Mouse (Mus musculus): ENCODE measurements around the gene Endov. TPM values are rescaled to one million over a fixed set of nuclear protein-coding genes. Genes with fewer than 3 reads are reported as not detected.

The Endov gene
- total RNA-seq (2021), result 10 to 100 TPM; 32.2 to 35.1 TPM
- long read RNA-seq, experiment 1, full-length matches to known transcripts, result 4 of 19 reads
- long read RNA-seq, experiment 1, partial matches to known transcripts, result 1 of 19 reads
- long read RNA-seq, experiment 1, other reads (novel, unspliced or antisense), result 14 of 19 reads
- long read RNA-seq, experiment 2, full-length matches to known transcripts, result 2 of 12 reads
- long read RNA-seq, experiment 2, partial matches to known transcripts, result 0 of 12 reads
- long read RNA-seq, experiment 2, other reads (novel, unspliced or antisense), result 10 of 12 reads

DNA sequence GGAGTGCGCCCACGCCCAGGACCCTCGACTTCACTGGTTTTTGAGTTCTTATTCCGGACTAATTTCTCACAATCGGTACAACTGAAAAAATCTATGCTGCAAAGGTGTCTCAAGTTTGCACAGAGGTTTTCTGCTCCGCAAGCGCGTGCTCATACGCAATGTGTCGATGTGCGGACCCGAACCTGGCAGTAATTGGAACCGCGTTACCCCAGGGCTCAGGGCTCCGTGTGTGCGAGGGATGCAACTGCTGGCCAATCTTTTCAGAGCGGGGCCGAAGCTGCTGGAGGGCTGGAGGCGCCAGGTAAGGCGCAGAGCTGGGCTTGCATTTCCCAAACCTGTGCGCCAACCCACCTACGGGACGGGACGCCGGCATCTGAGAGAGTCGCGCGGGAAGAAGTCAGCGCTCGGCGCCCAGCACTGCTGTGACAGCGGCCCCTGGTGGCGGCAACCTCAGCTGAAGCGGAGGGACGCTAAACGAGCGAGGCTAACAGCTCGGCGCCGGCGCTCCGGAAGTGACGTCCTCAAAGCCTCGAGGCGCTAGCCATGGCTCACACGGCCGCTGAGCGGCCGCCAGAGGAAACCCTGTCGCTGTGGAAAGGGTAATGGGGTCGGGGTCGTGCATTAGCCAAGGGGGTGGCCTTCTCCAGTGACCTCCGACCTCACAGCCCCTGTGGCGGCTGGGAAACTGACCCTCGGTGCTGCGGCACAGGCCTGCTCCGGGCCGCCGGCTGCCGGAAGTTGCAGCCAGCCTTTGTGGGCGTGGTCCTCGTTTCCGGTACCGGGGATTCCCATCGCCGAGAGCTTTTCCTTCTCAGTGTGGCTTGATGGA lies at the start of gene Endov:
TSS of gene Endov (plus strand) at position 487 of the 829 bp plus-strand sequence.
- peak; percentile 99 to 100 for DNase-seq (ENCODE audit: low spot score in 2 of 2)

DNA sequence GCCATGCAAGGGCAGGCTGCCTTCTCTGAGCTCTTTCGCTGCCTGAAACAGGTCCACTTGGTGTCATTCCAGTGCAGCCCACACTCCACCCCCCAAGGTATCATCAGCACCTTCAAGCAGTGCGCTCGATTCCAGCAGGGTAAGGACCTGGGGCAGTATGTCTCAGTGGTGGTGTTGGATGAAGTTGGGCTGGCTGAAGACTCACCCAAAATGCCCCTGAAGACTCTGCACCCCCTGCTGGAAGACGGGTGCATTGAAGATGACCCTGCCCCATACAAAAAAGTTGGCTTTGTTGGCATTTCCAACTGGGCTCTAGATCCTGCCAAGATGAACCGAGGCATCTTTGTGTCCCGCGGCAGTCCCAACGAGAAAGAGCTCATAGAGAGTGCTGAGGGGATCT lies 48.9 kb upstream of the Endov start:
- no peak for DNase-seq (ENCODE audit: low spot score in 2 of 2)

DNA sequence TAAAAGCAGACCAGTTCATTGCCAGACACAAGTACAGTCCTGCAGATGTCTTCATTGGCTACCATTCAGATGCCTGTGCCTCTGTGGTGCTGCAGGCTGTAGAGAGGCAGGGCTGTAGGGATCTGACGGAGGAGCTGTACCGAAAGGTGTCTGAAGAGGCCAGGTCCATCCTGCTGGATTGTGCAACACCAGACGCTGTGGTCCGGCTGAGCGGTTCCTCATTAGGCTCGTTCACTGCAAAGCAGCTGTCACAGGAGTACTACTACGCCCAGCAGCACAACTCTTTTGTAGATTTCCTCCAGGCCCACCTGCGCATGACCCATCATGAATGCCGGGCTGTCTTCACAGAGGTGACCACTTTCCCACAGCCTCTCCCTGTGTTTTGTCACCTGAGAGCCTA lies 47.7 kb upstream of the Endov start:
- DNase-seq (ENCODE audit: low spot score in 2 of 2), result no peak

DNA sequence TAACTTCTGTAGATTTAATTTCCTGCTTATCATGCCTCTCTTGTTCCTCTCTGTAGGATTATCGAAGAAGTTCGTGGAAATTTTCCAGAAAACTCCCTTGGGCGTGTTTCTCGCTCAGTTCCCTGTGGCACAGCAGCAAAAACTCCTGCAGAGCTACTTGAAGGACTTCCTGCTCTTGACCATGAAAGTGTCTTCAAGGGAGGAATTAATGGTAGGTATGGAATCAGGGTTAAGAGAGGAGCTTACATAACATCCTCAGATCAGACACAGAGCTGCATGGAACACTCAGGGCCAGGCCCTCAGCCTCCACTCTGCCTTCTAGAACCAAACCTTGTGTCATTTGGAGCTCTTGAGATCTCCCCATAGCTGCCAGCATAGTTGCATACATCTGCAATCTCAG lies 35.0 kb upstream of the Endov start:
- DNase-seq (ENCODE audit: low spot score in 2 of 2), result no peak

DNA sequence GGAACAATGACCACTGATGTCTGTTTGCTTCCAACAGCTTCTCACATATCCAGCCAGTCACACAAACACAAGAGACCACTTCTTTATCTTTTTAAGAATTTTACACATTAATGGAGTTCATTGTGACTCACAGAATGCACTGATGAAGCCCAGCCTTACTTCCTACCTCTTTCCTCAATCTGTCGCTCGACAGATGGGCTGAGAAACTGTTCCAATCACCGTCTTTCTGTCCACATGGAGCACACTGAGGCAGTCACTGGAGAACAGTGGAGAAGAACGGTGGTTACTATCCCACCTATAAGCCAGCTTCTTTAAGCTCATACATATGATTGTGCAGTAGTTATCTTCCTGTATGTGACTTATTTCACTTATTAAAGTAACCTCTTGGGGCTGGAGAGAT lies 13.3 kb upstream of the Endov start:
- no peak for DNase-seq (ENCODE audit: low spot score in 2 of 2)

DNA sequence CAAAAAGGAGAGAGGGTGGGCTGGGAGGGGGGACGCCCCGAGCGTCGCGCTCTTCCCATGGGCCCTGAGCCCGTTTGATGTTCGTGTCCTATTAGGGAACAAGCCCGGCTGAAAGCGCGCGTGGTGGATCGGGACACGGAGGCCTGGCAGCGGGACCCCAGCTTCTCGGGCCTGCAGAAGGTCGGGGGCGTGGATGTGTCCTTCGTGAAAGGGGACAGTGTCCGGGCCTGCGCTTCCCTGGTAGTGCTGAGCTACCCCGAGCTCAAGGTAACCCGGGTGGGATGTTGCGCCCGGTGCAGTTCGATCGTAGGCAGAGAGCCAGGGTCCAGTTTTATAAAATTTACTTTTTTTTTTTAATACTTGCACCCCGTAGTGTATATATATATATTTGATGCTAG lies 542 bp downstream of the Endov start:
- no peak for DNase-seq (ENCODE audit: low spot score in 2 of 2)

DNA sequence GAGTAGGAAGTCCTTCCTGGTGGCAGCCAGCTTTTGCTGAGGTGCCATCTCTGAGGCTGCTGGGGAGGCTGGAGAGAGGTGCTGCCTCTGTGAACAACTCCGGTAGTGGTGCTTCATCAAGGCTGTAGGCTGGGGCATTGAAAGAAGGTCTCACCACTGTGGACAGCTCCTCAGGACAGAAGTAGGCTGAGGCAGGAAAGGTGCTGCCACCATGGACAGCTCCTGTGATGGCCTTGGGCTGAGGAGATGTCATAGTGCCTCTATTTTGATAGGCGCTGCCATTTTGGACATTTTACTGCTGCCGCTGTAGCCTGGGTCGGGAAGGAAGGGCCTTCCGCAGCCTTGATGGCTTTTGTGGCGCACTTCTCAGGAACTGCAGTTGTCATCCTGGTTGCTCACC lies 1.7 kb downstream of the Endov start:
- no peak for DNase-seq (ENCODE audit: low spot score in 2 of 2)

DNA sequence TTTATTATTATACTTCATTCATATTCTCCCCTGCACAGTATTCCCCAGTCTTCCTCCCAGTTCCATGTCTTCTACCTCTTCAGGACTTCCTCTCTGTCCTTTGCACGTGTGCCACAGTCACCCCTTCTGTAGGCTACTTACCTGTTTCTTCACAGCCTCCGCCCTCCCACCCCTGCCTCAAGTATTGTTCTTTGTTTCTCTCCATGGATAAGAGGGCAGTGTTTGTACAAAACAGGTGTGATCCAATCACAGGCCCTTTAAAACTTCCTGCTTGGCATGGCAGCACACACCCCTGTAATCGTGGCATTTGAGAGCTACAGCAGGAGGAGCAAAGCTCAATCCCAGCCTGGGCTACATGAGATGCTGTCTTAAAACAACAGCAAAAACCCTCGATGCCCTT lies 2.4 kb downstream of the Endov start:
- no peak for DNase-seq (ENCODE audit: low spot score in 2 of 2)

DNA sequence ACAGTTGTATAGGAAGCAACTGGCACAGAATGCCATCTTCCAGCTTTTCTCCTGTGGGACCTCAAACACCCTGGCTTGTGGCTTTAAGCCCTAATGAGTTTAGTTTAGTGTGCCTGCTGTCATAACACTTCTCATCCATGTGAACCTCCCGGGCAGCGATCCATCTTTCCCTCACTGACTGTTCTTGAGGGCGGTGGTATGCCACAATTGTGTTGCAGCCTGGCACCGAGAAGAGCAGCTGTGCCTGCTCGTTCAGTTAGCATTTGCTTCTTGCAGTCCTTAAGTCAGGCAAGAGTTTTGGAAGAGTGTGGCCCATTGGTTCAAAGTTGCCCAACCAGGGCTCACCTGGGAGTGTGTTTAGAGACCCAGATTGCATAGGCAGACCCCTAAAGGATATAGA lies 5.0 kb downstream of the Endov start:
- no peak for DNase-seq (ENCODE audit: low spot score in 2 of 2)

DNA sequence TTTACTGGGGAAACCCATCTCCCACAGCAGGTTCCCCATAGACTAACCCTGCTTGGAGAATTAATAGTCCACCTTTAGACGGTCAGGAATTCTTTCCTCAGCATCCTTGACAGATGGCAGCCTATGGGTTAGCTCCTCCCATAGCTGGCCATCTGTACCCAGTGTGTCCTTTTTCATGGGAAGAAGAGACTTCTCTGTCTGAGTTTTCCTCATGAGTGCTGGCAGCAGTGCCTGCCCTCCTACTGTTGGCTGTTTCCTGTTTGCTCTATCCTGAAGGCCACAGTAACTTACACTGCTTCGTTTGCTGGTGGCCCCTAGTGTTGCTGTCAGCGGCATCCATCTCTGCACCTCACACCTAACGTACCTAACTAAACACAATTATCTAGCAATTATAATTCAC lies 6.3 kb downstream of the Endov start:
- DNase-seq (ENCODE audit: low spot score in 2 of 2), result no peak

DNA sequence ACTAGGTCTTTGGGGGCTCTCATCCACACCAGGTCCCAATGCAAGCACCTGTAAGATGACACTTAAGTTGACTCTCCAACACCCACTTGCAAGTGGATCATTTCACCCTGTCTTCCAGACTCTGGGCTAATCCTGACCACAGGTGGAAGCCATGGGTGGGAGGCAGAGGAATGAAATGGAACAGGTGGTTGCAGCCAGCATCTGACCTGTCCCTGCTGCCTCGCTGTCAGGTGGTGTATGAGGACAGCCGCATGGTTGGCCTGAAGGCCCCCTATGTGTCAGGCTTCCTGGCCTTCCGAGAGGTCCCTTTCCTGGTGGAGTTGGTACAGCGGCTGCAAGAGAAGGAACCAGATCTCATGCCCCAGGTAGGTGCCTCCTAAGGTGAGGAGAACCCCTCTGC lies 8.2 kb downstream of the Endov start:
- DNase-seq (ENCODE audit: low spot score in 2 of 2), result no peak

DNA sequence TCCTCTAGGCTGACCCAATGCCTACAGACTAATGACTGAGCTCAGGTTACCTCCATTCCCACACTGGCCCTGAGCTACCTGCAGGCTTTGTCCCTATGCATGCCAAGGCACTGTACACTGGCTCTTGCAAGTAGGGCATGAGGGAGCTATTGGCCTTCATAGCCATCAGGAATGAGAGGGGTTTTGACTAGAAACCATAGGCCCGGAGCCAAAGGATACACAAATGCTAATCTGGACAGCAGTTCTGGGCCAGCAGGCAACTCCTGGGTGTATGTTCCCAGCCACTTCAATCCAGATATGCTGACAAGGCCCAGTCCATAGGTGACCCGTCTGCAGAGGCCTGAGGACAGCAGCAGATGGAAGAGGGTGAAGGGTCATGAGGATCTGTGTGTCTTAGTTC lies 8.9 kb downstream of the Endov start:
- no peak for DNase-seq (ENCODE audit: low spot score in 2 of 2)

DNA sequence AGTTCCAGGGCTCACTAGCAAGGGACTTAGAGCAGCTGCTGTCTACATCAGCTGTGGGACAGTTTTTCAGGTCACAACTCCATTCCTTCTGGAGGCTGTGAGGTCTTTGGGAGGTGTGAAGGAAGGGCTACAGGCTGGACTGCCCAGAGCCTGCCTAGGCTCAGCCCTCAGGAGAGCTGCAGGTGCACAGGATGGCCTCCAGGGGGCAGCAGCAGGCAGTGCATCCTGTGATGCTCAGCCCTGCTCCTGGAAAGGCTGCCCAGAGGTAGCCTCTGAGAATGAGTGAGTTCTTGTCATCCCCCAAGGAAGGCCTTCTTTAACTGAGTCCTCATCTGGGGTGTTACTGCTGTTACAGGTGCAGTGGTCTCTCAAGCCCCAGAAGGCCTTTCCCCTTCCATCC lies 12.5 kb downstream of the Endov start:
- DNase-seq (ENCODE audit: low spot score in 2 of 2), result peak; percentile 81 to 85

DNA sequence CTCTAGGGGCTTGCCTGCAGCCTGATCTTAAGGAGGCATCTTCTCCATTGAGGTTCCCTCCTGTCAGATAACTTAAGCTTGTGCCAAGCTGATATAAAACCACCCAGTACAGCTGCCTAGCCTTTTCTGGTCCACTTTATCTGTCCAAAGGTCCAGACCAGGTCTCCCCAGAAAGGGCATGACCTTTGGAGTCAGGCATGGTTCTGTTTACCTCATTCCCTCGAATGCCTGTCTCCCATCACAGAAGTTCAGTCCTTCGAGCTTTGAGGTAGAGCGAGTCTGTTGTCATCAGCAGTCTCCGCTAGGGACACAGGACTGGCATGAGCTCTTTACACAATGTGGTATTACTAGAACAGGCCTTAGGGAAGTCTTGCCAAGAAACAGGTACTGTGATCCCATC lies 15.2 kb downstream of the Endov start:
- DNase-seq (ENCODE audit: low spot score in 2 of 2), result no peak

DNA sequence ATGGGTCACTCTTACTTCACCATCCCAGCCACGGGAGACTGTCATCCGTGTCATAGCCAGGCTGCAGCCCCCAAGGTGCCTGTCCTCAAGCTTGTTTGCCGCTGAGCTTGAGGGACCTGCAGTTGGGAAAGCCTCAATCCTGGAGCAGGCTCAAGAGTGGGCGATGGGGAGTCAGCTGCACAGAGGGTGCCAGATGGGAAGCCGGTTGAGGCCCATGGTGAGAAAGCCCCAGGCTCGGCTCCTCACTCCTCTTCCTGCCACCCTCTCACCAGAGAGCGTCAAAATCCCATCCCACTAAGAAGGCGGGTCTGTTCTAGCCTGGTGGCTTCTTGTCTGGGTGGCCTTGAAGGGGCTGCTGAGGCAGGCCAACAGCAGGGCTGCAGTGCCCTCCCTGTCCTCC lies 16.6 kb downstream of the Endov start:
- DNase-seq (ENCODE audit: low spot score in 2 of 2), result peak; percentile 75 to 87

DNA sequence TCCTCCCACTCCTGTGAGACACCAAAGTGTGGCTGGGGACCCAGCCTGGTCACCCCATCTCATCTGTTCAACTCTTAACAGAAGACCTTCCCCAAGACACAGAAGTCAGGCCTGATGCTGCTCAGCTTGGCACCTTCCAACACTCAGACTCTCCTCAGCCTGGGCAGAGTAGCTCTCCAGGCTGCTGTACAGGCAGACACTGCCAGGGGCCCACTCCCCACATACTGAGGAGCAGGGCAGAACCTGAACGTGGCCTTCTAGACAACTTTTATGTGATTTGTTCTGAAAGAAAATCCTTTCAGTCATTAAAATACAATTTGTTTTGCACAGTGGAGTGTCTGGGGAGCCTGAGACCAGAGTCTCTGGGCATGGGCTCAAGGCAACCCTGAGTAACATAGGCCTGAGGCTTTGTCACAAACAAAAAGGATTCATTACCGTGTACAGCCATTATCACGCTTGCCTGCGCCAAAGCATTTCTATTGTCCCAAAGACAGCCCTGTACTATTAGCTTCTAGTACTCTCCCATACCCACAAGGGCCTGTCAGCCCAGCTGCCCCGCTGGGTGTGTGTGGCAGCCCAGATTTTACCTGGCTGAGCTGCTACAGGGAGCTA lies 18.1 kb downstream of the Endov start:
- DNase-seq (ENCODE audit: low spot score in 2 of 2), result no peak

DNA sequence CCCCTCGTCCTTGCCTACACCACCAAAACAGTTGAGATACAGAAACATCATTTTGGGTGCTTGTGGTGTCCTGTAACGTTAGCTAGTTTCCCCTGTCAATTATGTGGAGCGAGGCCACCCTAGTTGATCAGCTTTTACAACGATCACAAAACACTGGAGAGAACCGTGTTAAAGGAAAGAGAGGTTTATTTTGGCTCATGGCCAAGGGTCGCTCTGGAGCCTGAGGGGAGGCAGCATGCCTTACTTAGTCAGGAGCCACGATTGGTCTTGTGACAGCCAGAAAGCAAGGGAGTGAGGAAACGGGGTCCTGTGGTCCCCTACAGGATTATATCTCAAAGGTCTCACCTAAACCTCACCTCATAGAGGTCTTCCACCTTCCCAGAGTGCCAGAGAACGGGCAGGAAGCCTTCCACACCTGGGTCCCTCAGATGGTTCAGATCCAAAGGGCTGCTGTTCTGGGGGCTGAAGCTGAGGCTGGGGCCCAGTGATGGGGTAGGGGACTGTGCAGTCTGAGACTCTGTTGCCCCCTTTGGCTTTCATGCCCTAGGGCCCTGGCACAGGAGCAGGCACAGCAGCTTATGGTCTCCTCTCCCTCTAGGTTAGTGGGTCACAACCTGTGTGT lies 22.0 kb downstream of the Endov start:
- DNase-seq (ENCODE audit: low spot score in 2 of 2), result no peak

DNA sequence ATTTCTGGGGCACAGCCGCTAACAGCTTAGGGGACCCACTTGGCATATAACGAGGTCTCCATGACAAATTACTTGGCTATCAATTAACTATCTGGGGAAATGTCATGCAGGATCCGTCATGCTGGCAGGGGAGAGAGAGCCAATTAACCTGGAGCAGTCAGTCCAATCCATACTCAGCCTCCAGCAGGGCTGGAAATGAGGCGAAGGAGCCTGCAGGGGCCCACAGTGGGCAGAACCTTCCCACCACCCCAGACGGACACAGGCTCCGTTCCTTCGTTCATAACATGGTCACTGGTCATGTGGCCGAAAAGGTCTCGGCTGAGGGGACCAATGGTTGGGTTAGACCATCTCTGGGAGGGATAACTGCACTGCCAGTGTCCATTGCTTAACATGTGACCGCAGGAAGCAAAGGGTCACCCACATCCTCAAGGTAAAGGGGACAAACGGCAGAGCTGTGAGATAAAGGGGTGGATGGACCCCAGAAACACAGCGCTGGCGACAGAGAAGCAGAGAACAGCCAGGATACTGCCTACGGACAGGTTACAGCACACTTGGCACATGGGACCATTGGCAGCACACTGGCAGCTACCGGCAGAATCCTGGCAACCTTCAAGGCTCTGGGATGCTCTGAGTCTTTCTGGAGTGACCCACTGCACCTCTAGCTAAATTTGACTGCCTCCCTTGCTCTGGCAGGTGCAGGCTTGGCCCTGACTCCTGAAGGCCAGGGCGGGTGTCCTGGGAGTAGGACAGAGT lies 23.1 kb downstream of the Endov start:
- no peak for DNase-seq (ENCODE audit: low spot score in 2 of 2)

DNA sequence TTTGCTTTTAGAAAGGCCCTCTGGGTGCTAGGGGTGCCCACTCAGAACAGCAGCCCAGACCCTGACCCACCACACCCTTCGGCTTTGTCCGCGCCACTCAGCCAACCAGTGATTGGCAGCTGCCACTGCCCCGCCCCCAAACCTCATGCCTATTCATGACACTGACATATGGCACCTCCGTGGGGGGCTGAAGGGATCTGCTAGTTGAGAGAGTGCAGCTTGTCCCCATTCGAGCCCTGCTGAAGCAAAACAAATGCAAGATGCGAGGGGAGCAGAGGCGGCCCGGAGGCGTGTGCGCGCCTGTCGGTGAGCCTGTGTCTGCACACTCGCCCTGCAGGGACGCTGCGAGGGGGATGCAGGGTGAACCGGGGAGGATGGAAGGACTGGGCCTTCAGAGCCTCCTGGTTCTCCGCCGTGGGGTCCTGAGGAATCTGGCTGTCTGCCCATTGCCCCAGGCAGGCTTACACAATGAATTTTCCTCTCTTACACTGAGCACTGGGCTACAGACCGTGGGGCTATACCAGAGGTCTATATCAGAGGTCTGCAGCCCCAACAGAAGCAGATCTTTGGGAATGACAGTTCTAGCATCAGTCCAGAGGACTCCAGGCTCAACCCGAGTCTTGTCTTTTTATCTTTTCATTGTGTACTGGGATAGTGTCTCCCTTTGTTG lies 24.0 kb downstream of the Endov start:
- peak; percentile 68 to 83 for DNase-seq (ENCODE audit: low spot score in 2 of 2)

DNA sequence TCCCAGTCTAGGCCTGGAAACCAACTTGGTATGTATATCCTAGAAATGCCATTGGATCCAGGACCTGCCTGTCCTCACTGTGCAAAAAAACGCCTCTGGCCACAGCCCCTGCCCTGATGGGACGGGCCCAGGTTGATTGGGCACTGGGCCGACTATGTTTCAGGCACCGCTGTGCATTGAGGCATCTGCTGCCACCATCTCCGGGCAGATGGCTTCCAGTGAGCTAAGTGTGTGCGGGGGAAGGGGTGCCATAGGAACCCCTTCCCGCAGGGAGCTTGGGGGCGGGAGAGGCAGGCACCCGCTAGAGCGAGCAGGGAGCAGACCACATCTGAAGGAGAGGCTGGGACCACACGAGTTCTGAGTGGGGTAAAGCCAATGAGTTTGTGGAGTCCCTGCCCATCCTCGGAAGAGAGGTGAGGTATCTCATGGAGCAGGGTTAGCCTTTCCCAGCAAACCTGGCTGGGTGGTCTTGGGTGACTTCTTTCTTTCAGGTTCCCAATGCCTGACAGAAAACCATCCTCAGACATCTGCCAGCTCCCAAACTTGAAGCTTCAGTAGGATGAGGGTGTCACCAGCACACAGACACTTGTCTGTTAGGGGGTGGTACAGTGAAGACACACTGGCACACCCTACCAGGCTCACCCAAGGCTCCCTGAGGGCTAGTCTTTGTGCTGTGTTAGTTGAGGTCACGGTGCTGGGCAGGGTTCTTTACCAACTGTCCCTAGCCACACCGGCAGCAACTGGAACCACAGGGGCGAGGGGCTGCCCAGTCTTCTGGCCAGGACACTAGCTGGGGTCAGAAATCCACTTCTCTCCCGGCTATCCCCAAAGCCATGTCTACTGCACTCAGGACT lies 24.9 kb downstream of the Endov start:
- DNase-seq (ENCODE audit: low spot score in 2 of 2), result peak; percentile 71 to 85
